ENCODE assay signal across 33 mouse cellular contexts in the genomic region with DNA sequence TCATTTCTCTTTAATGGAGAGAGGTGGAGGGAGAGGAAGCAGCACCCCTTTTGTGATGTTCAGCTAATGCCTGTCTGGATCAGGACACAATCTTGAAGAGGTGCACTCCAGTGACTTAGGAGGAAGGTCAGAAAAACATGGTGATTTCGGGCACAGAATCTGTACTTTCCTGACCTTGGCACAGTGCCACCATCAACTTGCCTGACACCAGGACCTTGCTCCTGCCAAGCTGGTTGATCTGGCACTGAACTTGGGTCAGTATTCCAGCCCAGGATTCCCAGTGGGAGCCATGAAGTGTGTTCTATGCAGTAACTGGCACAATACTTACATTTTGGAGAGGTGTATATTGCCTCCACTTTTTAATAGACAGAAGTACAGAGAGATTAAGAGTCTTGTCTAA. TPM values are rescaled to one million over a fixed set of nuclear protein-coding genes. Genes with fewer than 3 reads are reported as not detected.
DNase-seq lines count a peak whose midpoint lies in the region; ATAC-seq and TF ChIP-seq lines count a peak whose summit lies in the region.
"Had no signal": no experiment of that assay in that cellular context is flagged by ENCODE, and none has a peak within 500 bp of the region (broad histone marks: within the 10 kb centered on the region; RNA-seq: fewer than 3 reads in every experiment).

No protein-coding gene starts in this region.

- peak; percentile 14 for DNase-seq in kidney, adult 11 months
- no peak for DNase-seq in kidney, postnatal 4 days
- peak; percentile 61 for DNase-seq in liver, postnatal 0 days
- no peak for DNase-seq in liver
- DNase-seq in kidney, adult 9 months = peak; percentile 62
- DNase-seq in layer of hippocampus, adult 11-12 months (ENCODE audit: low spot score) = no peak
- DNase-seq: cerebellum, adult 8-10 months; cerebellum, postnatal 25 days; gastrocnemius, postnatal 14 days; heart, postnatal 14 days; layer of hippocampus, adult 9-11 months; lung, adult 18-20 months; lung, postnatal 4 days; right cerebral cortex, postnatal 4 days; thymus, postnatal 36 days had no signal

- no peak overlapping the region for H3K4me2 ChIP-seq in liver, postnatal 0 days (ENCODE audit: low read depth, low read length)
- H3K4me2 ChIP-seq: embryonic facial prominence, embryonic 15.5 days; forebrain, embryonic 13.5 days; hindbrain, embryonic 15.5 days; liver, embryonic 12.5 days; midbrain, embryonic 12.5 days; neural tube, embryonic 13.5 days had no signal

- H3K27me3 ChIP-seq in liver, postnatal 0 days (ENCODE audit: insufficient read depth, low read length) = no peaks in the 10 kb centered on the region
- no peaks in the 10 kb centered on the region for H3K27me3 ChIP-seq in small intestine, adult 2 months (ENCODE audit: control insufficient read depth, insufficient read depth, low read length)
- H3K27me3 ChIP-seq: embryonic facial prominence, embryonic 15.5 days; forebrain, embryonic 13.5 days; hindbrain, embryonic 15.5 days; liver, embryonic 12.5 days; megakaryocyte, embryonic 14.5 days; midbrain, embryonic 12.5 days; neural tube, embryonic 13.5 days had no signal

- TF ChIP-seq POLR2A in small intestine, adult 2 months (IDR thresholded peaks at IDR 0.05; ENCODE audit: low read depth, low read length) = no peak

- H3K9ac ChIP-seq in liver, postnatal 0 days (replicated peaks) = no peak overlapping the region
- H3K9ac ChIP-seq: embryonic facial prominence, embryonic 15.5 days; forebrain, embryonic 13.5 days; hindbrain, embryonic 15.5 days; liver, embryonic 12.5 days; midbrain, embryonic 12.5 days; neural tube, embryonic 13.5 days had no signal

- H3K27ac ChIP-seq in liver, postnatal 0 days (ENCODE audit: low read depth) = no peak overlapping the region
- H3K27ac ChIP-seq in small intestine, adult 2 months (ENCODE audit: insufficient read depth, low read depth, low read length) = peak overlapping the region; percentile 68
- H3K27ac ChIP-seq: embryonic facial prominence, embryonic 10.5 days; embryonic facial prominence, embryonic 15.5 days; forebrain, embryonic 13.5 days; hindbrain, embryonic 10.5 days; hindbrain, embryonic 15.5 days; liver, embryonic 12.5 days; midbrain, embryonic 12.5 days; neural tube, embryonic 13.5 days had no signal

- no peaks in the 10 kb centered on the region for H3K4me1 ChIP-seq in liver, postnatal 0 days (ENCODE audit: insufficient read depth)
- peaks cover 17% of the 10 kb centered on the region for H3K4me1 ChIP-seq in small intestine, adult 2 months (ENCODE audit: control insufficient read depth, insufficient read depth, insufficient read length, low read length)
- H3K4me1 ChIP-seq: embryonic facial prominence, embryonic 10.5 days; embryonic facial prominence, embryonic 15.5 days; forebrain, embryonic 13.5 days; hindbrain, embryonic 10.5 days; hindbrain, embryonic 15.5 days; liver, embryonic 12.5 days; midbrain, embryonic 12.5 days; neural tube, embryonic 13.5 days had no signal

- ATAC-seq in liver, postnatal 0 days = peak; percentile 72
- no peak for ATAC-seq in cerebellum, adult (ENCODE audit: insufficient number of reproducible peaks, low FRiP score, low TSS enrichment)
- ATAC-seq: forebrain, embryonic 13.5 days; inflammation-experienced regulatory T-cells, adult 6 months; liver, embryonic 12.5 days; lung, postnatal 0 days; Patski had no signal

- H3K9me3 ChIP-seq in liver, postnatal 0 days (ENCODE audit: low read length) = no peaks in the 10 kb centered on the region
- H3K9me3 ChIP-seq: embryonic facial prominence, embryonic 15.5 days; G1E; hindbrain, embryonic 15.5 days; liver, embryonic 12.5 days; neural tube, embryonic 13.5 days had no signal

- 0 out of 2 replicates have a peak, but pooled peaks have one; percentile 12 for TF ChIP-seq EP300 in liver, postnatal 0 days (IDR thresholded peaks at IDR 0.05; ENCODE audit: low read depth)

- no peaks in the 10 kb centered on the region for H3K36me3 ChIP-seq in liver, postnatal 0 days (replicated peaks; ENCODE audit: insufficient read depth, low read length)
- no peaks in the 10 kb centered on the region for H3K36me3 ChIP-seq in small intestine, adult 2 months (ENCODE audit: control insufficient read depth, insufficient read depth, low read length)
- H3K36me3 ChIP-seq: embryonic facial prominence, embryonic 10.5 days; embryonic facial prominence, embryonic 15.5 days; G1E; hindbrain, embryonic 10.5 days; hindbrain, embryonic 15.5 days; liver, embryonic 12.5 days; midbrain, embryonic 12.5 days; neural tube, embryonic 13.5 days had no signal

- TF ChIP-seq CTCF in liver, postnatal 0 days (IDR thresholded peaks at IDR 0.05; ENCODE audit: low read depth) = no peak
- TF ChIP-seq CTCF in small intestine, adult 2 months (IDR thresholded peaks at IDR 0.05; ENCODE audit: extremely low read depth, insufficient read length, insufficient replicate concordance, low read depth, low read length) = no peak

- 64% methylated on average over 1 of the region's 1 CpGs for WGBS in liver, postnatal 0 days (ENCODE audit: insufficient replicate concordance)
- WGBS in small intestine, adult 2 months = 20% methylated on average over 1 of the region's 1 CpGs

- no peak overlapping the region for H3K4me3 ChIP-seq in liver, postnatal 0 days (ENCODE audit: low read depth, low read length)
- no peak overlapping the region for H3K4me3 ChIP-seq in small intestine, adult 2 months (ENCODE audit: low read depth, low read length)
- H3K4me3 ChIP-seq: embryonic facial prominence, embryonic 10.5 days; embryonic facial prominence, embryonic 15.5 days; forebrain, embryonic 13.5 days; hindbrain, embryonic 10.5 days; hindbrain, embryonic 15.5 days; liver, embryonic 12.5 days; megakaryocyte, embryonic 14.5 days; midbrain, embryonic 12.5 days; neural tube, embryonic 13.5 days had no signal

RNA-seq across cellular contexts. Expression of gene Cyp2b10, which starts 2.3 kb away (rescaled TPM):
- 3.4 and 5.8 TPM in 2 replicates for polyA plus RNA-seq in liver, postnatal 0 days (2015; fragmentation: Nextera tagmentation; extraction: Ambion mirVana)
- polyA plus RNA-seq in small intestine, adult 2 months (2012; rRNA removed) = 40.2 and 48.9 TPM in 2 replicates
- polyA plus RNA-seq: embryonic facial prominence, embryonic 10.5 days; embryonic facial prominence, embryonic 15.5 days; forebrain, embryonic 13.5 days; G1E; heart, embryonic 14.5 days; hindbrain, embryonic 10.5 days; hindbrain, embryonic 15.5 days; inflammation-experienced regulatory T-cells, adult 6 months; limb, embryonic 11.5 days; midbrain, embryonic 12.5 days; neural tube, embryonic 13.5 days; Patski; testis, adult 2 months had no signal

Comparison
In these comparisons a context has a peak if more than half of its experiments do, and no peak if none do; other contexts are left out.
1. DNase-seq: peak in kidney, adult 11 months (single experiment), liver, postnatal 0 days (single experiment) and kidney, adult 9 months (single experiment); none in kidney, postnatal 4 days (0 of 2), liver (single experiment) and layer of hippocampus, adult 11-12 months (single experiment).